Mouse (Mus musculus) liver, postnatal 0 days (tissue): ENCODE results near the gene Gm9376. TPM values are rescaled to one million over a fixed set of nuclear protein-coding genes. Genes with fewer than 3 reads are reported as not detected.
A peak's percentile ranks its signal among the peaks of the same experiment; 100 is the strongest.

Experiments used
- ATAC-seq: fragments of 200-750 bp; cut with Nextera tagmentation; 2 replicates; pipeline ENCODE4 v1.8.0; 2017; ENCODE audit warnings: mild to moderate bottlenecking, moderate library complexity
- DNase-seq: peaks from one replicate; pipeline ENCODE4 v3.0.0-alpha.2; 2016
- H3K27ac ChIP-seq: fragments of 300-500 bp; sonication (generic); 2 replicates; pipeline ENCODE4 v1.5.1; 2014; ENCODE audit warnings: antibody characterized with exemption, moderate library complexity, mild to moderate bottlenecking, low read depth
- H3K27me3 ChIP-seq: fragments of 300-500 bp; sonication (generic); 2 replicates; pipeline ENCODE4 v1.6.1; 2014; ENCODE audit warnings: low read length, control low read depth, mixed read lengths; ENCODE audit not compliant: insufficient read depth
- H3K36me3 ChIP-seq: fragments of 300-500 bp; sonication (generic); replicated peaks from 2 replicates; pipeline ENCODE4 v1.6.1; 2014; ENCODE audit warnings: mild to moderate bottlenecking, control low read depth, low read length, moderate library complexity, mixed read lengths; ENCODE audit not compliant: insufficient read depth
- H3K4me1 ChIP-seq: fragments of 300-500 bp; sonication (generic); 2 replicates; pipeline ENCODE4 v1.6.1; 2014; ENCODE audit warnings: antibody characterized with exemption, mild to moderate bottlenecking, control low read depth; ENCODE audit not compliant: insufficient read depth
- H3K4me2 ChIP-seq: fragments of 300-500 bp; sonication (generic); 2 replicates; pipeline ENCODE4 v1.6.1; 2014; ENCODE audit warnings: low read depth, mild to moderate bottlenecking, low read length, moderate library complexity, mixed read lengths
- H3K4me3 ChIP-seq: fragments of 300-500 bp; sonication (generic); 2 replicates; pipeline ENCODE4 v1.5.1; 2014; ENCODE audit warnings: low read depth, low read length
- H3K9ac ChIP-seq: fragments of 300-500 bp; sonication (generic); replicated peaks from 2 replicates; pipeline ENCODE4 v1.6.1; 2014; ENCODE audit warnings: mild to moderate bottlenecking, moderate library complexity
- H3K9me3 ChIP-seq: fragments of 300-500 bp; sonication (generic); 2 replicates; pipeline ENCODE4 v1.6.1; 2016; ENCODE audit warnings: mild to moderate bottlenecking, control low read depth, low read length, mixed read lengths
- CTCF ChIP-seq: sonication (generic); IDR thresholded peaks from 2 replicates; pipeline ENCODE4 v1.5.1; 2016; ENCODE audit warnings: antibody characterized with exemption, low read depth
- EP300 ChIP-seq: IDR thresholded peaks from 2 replicates; pipeline ENCODE4 v1.6.1; 2016; ENCODE audit warnings: antibody characterized with exemption, low read depth, mild to moderate bottlenecking
- WGBS: fragments of 180-500 bp; shearing (Covaris S2); extraction: QIAGEN DNeasy Blood & Tissue Kit; methylation state at CpG from one replicate; pipeline ENCODE4 v1.1.7; 2014; ENCODE audit not compliant: insufficient replicate concordance; 5-methylcytosine and 5-hydroxymethylcytosine counted together
- polyA plus RNA-seq: library from polyadenylated mRNA; unstranded; fragments of >200 nt; fragmentation: Nextera tagmentation; extraction: Ambion mirVana; gene quantifications from 2 replicates; pipeline ENCODE4 v1.2.1, GENCODE M21; 2015

Gm9376 gene
- not detected in 2 replicates for polyA plus RNA-seq

GRCm38 (mm10) chr14:118266660-118267059 lies at the start of gene Gm9376:
Gene Gm9376, plus strand, starts transcription at chr14:118266960.
- Histone ChIP-seq H3K4me3 (no peak within 1 kb of the TSS), H3K9me3 (no peaks in the 10 kb centered on the region), H3K4me2 (no peak within 1 kb of the TSS), H3K27me3 (no peaks in the 10 kb centered on the region), H3K36me3 (no peaks in the 10 kb centered on the region), H3K27ac (no peak within 1 kb of the TSS), H3K9ac (no peak within 1 kb of the TSS), H3K4me1 (no peaks in the 10 kb centered on the region)
- no peak for ATAC-seq
- WGBS = 75% methylated on average over 2 of the region's 2 CpGs
- DNase-seq = no peak
- TF ChIP-seq EP300 (no peak), CTCF (no peak)

- H3K4me3 ChIP-seq = no peak overlapping the region
- 0 out of 2 replicates have a peak, but pooled peaks cover 1% of the 10 kb centered on the region for H3K4me1 ChIP-seq
- WGBS = 77% methylated on average over 1 of the region's 1 CpGs
- no peak overlapping the region for H3K9ac ChIP-seq
- H3K27me3 ChIP-seq = peaks cover 33% of the 10 kb centered on the region
- no peak overlapping the region for H3K27ac ChIP-seq
- H3K9me3 ChIP-seq = no peaks in the 10 kb centered on the region
- DNase-seq (no peak), ATAC-seq (no peak)
- no peak overlapping the region for H3K4me2 ChIP-seq
- TF ChIP-seq CTCF = peak; percentile 48
- TF ChIP-seq EP300 = no peak
- H3K36me3 ChIP-seq = no peaks in the 10 kb centered on the region
Measured at GRCm38 (mm10) chr14:118220885-118221284, 45.9 kb upstream of the Gm9376 start.

GRCm38 (mm10) chr14:118225061-118225743 lies 41.6 kb upstream of the Gm9376 start:
- Histone ChIP-seq H3K27ac (no peak overlapping the region), H3K4me3 (no peak overlapping the region), H3K27me3 (peaks cover 76% of the 10 kb centered on the region), H3K9ac (no peak overlapping the region), H3K9me3 (no peaks in the 10 kb centered on the region), H3K36me3 (no peaks in the 10 kb centered on the region), H3K4me1 (0 out of 2 replicates have a peak, but pooled peaks cover 2% of the 10 kb centered on the region), H3K4me2 (no peak overlapping the region)
- TF ChIP-seq EP300 = no peak
- TF ChIP-seq CTCF = no peak
- no peak for DNase-seq
- no peak for ATAC-seq
- WGBS = 16% methylated on average over 16 of the region's 16 CpGs

GRCm38 (mm10) chr14:118225911-118226310 lies 40.8 kb upstream of the Gm9376 start:
- DNase-seq (no peak), ATAC-seq (no peak)
- Histone ChIP-seq H3K27ac (no peak overlapping the region), H3K27me3 (peaks cover 84% of the 10 kb centered on the region), H3K36me3 (no peaks in the 10 kb centered on the region), H3K9me3 (no peaks in the 10 kb centered on the region), H3K4me1 (0 out of 2 replicates have a peak, but pooled peaks cover 2% of the 10 kb centered on the region), H3K4me2 (no peak overlapping the region), H3K9ac (no peak overlapping the region), H3K4me3 (0 out of 2 replicates have a peak overlapping the region, but pooled peaks have one; percentile 6)
- WGBS = 1% methylated on average over 21 of the region's 21 CpGs
- TF ChIP-seq CTCF (no peak), EP300 (no peak)

GRCm38 (mm10) chr14:118226471-118227155 lies 40.1 kb upstream of the Gm9376 start:
- H3K4me2 ChIP-seq = no peak overlapping the region
- H3K36me3 ChIP-seq = no peaks in the 10 kb centered on the region
- TF ChIP-seq EP300 (no peak), CTCF (no peak)
- ATAC-seq = no peak
- no peak overlapping the region for H3K4me3 ChIP-seq
- 3% methylated on average over 21 of the region's 21 CpGs for WGBS
- no peak for DNase-seq
- 0 out of 2 replicates have a peak, but pooled peaks cover 2% of the 10 kb centered on the region for H3K4me1 ChIP-seq
- no peaks in the 10 kb centered on the region for H3K9me3 ChIP-seq
- H3K27ac ChIP-seq = no peak overlapping the region
- peaks cover 91% of the 10 kb centered on the region for H3K27me3 ChIP-seq
- no peak overlapping the region for H3K9ac ChIP-seq

GRCm38 (mm10) chr14:118232381-118232970 lies 34.3 kb upstream of the Gm9376 start:
- Histone ChIP-seq H3K9me3 (no peaks in the 10 kb centered on the region), H3K27ac (no peak overlapping the region), H3K9ac (no peak overlapping the region), H3K36me3 (no peaks in the 10 kb centered on the region), H3K27me3 (peaks cover 98% of the 10 kb centered on the region), H3K4me3 (no peak overlapping the region), H3K4me1 (peaks cover 22% of the 10 kb centered on the region; the same call in 1 of the 2 replicates), H3K4me2 (no peak overlapping the region)
- WGBS = 6% methylated on average over 8 of the region's 8 CpGs
- TF ChIP-seq EP300 (no peak), CTCF (no peak)
- ATAC-seq = no peak
- DNase-seq = no peak
